Mouse (Mus musculus): ENCODE data around the gene Cux1. TPM values are rescaled to one million over a fixed set of nuclear protein-coding genes. Genes with fewer than 3 reads are reported as not detected.
A peak's percentile ranks its signal among the peaks of the same experiment; 100 is the strongest.

Cux1 gene
- polyA plus RNA-seq, 1 experiment from 2014 or later: 139 TPM

DNA sequence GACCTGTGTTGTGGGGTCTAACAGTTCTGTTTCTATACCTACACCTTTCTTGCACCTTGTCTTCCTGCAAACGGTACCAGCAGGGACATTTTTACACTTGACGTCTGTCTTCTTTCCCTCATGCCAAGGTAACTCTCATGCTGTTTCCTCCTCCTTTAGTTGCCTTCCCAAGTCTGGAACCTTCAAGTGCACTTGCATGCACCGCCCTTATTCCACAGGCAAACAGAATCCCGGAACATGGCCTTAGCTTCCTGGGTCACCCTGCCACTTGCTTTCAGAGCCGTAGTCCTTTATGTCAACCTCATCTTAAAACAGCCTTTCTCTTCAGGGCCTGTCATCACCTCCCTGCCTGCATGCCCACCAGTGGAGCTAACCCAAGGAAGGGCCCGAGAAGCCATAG is 15.7 kb downstream of the Cux1 start:
- Histone ChIP-seq H3K4me3 (no peak overlapping the region), H3K27me3 (no peaks in the 10 kb centered on the region), H3K4me1 (peaks cover 77% of the 10 kb centered on the region), H3K4me2 (no peak overlapping the region), H3K9ac (no peak overlapping the region), H3K36me3 (ENCODE audit: poor library complexity, severe bottlenecking) (peaks cover 1% of the 10 kb centered on the region; the same call in 1 of the 2 replicates), H3K27ac (no peak overlapping the region), H3K9me3 (replicated peaks) (no peaks in the 10 kb centered on the region)
- WGBS: 85% methylated on average over 6 of the region's 6 CpGs
- ATAC-seq: no peak

DNA sequence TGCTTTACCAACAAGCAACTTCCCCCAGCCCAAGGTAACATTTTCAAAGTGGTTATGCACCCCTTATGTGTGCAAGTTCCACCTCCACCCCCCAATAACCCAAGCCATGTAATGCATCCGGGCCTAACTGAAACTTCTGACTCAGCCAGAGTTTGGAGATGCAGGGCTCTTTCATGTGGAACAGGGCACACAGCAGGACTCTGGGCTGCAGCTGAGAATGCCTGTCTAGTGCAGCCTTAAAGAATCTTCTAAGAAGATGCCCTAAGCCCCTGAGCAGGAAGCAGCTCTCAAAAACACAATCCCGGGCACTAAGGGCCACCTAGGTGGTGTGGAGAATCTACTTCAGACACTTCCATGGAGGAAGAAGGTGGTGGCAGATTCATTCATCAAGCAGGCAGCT is 16.6 kb downstream of the Cux1 start:
- Histone ChIP-seq H3K9me3 (replicated peaks) (no peaks in the 10 kb centered on the region), H3K9ac (no peak overlapping the region), H3K27ac (no peak overlapping the region), H3K27me3 (no peaks in the 10 kb centered on the region), H3K4me3 (no peak overlapping the region), H3K36me3 (ENCODE audit: poor library complexity, severe bottlenecking) (no peaks in the 10 kb centered on the region), H3K4me1 (peaks cover 77% of the 10 kb centered on the region), H3K4me2 (no peak overlapping the region)
- no peak for ATAC-seq
- WGBS: 21% methylated on average over 2 of the region's 2 CpGs

DNA sequence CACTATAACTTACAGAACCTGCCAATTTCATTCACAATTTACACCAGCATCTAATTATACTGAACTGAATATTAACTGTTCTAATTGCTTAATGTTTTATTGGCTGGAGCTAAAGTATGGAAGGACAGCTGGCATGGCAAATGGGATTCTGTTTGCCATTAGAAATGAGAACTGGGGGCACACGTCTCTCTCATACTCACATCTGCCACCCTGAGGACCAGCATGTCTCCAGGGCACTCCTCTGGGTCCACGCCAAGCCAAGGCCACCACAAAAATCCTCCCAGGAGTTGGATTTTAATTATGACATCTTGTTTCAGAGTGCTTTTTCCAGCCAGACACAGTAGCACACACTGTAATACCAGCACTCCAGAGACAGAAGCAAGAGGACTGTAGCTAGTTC is 18.5 kb downstream of the Cux1 start:
- Histone ChIP-seq H3K9ac (no peak overlapping the region), H3K9me3 (replicated peaks) (no peaks in the 10 kb centered on the region), H3K27me3 (no peaks in the 10 kb centered on the region), H3K36me3 (ENCODE audit: poor library complexity, severe bottlenecking) (no peaks in the 10 kb centered on the region), H3K4me1 (peaks cover 68% of the 10 kb centered on the region), H3K4me3 (no peak overlapping the region), H3K27ac (no peak overlapping the region), H3K4me2 (no peak overlapping the region)
- WGBS: 52% methylated on average over 2 of the region's 2 CpGs
- no peak for ATAC-seq

DNA sequence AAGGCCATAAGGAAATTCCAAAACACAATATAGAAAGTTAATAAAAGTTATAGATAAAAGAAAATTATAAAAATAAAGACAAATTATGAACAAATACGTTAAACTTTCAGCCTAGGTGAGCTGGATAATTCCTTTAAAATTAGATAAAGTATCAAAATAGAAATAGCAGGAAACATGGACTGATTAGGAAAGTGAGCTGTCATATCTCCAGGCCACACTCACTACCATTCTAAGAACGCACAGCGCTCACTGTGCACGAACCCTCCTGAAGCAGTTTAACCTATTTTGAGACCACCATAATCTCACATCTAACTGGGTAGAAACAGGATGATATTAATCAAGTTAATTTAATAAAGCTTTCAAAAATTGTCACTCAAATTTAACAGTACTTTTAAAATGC is 22.2 kb downstream of the Cux1 start:
- H3K4me2 ChIP-seq: no peak overlapping the region
- no peaks in the 10 kb centered on the region for H3K27me3 ChIP-seq
- no peak for ATAC-seq
- H3K36me3 ChIP-seq (ENCODE audit: poor library complexity, severe bottlenecking): no peaks in the 10 kb centered on the region
- H3K9ac ChIP-seq: no peak overlapping the region
- no peak overlapping the region for H3K27ac ChIP-seq
- H3K9me3 ChIP-seq (replicated peaks): no peaks in the 10 kb centered on the region
- 94% methylated on average over 4 of the region's 4 CpGs for WGBS
- peaks cover 47% of the 10 kb centered on the region for H3K4me1 ChIP-seq
- H3K4me3 ChIP-seq: no peak overlapping the region

DNA sequence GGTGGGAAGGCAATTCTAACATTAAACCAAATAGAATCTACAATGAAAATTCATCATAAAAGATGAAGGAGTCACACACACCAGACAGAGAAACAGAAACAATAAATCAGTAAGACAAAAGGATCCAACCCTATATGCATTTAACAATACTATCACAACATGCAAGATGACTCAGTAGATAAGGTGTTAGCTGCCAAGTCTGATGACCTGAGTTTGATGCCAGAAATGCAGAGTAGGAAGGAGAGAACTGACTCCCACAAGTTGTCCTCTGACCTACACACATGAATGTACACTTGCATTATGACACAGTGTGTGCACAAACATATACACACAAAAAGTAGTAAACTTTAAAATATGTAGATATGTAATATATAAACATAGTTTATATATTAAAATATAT is 24.1 kb downstream of the Cux1 start:
- H3K4me3 ChIP-seq: no peak overlapping the region
- no peak overlapping the region for H3K9ac ChIP-seq
- no peak for ATAC-seq
- no peaks in the 10 kb centered on the region for H3K36me3 ChIP-seq (ENCODE audit: poor library complexity, severe bottlenecking)
- no peaks in the 10 kb centered on the region for H3K9me3 ChIP-seq (replicated peaks)
- H3K27me3 ChIP-seq: no peaks in the 10 kb centered on the region
- peaks cover 36% of the 10 kb centered on the region for H3K4me1 ChIP-seq
- H3K27ac ChIP-seq: no peak overlapping the region
- no peak overlapping the region for H3K4me2 ChIP-seq

DNA sequence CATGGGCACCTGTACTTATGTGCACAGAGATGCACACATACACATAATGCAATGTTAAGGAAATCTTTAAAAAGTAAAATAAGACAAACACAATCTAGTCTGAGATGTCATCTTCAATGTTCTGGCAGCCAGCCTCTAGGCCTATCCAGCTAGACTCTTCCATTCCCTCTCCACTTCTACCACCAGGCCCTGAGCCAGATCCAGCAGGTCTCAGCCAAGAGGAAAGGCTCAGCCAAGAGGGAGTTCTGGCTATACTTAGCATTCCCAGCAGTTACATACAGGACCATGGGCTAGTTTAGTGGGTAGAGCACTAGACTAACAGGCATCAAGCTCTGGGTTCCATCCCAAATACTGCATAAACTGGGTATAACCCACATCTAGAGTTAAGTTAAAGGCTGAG is 26.3 kb downstream of the Cux1 start:
- H3K27ac ChIP-seq: no peak overlapping the region
- no peak overlapping the region for H3K9ac ChIP-seq
- H3K36me3 ChIP-seq (ENCODE audit: poor library complexity, severe bottlenecking): no peaks in the 10 kb centered on the region
- H3K4me2 ChIP-seq: no peak overlapping the region
- no peak overlapping the region for H3K4me3 ChIP-seq
- H3K27me3 ChIP-seq: no peaks in the 10 kb centered on the region
- no peaks in the 10 kb centered on the region for H3K9me3 ChIP-seq (replicated peaks)
- H3K4me1 ChIP-seq: peaks cover 27% of the 10 kb centered on the region
- ATAC-seq: no peak

DNA sequence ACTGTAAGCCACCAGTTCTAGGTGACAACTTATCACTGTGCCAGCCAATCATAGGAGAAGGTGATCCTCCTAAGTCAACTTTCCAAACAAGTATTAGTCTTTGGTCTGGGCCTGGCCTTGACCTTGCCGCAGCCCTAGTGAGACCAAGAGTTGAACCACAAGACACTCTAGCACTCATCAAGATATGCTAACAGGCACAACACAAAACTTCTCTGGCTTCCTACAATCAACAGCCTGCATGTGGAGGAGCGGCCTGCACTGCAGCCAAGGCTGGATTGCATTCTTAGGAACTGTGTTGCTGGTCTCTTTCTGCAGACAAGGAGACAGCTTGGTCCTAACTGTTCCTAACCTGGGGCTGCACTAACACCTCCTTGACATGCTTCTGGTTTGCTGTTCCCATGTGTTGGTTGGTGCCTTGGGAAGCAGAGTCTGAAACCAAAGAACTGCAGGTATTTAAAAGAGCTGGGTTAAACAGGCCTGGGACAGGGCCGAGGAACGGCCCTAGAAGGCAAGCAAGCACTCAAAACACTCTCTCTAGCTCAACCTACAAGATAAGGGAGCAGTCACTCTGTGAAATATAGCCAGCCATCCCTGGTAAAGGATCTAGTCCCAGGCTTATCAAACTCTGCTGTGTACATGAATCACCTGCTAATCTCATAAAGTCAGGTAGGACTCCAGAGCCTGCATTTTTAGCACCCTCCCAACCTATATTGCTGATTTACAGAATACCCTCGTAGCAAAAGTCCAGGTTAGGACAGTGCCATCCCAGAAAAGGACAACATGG is 27.0 kb downstream of the Cux1 start:
- Histone ChIP-seq H3K4me3 (no peak overlapping the region), H3K9ac (no peak overlapping the region), H3K27ac (no peak overlapping the region), H3K36me3 (ENCODE audit: poor library complexity, severe bottlenecking) (no peaks in the 10 kb centered on the region), H3K4me1 (peaks cover 26% of the 10 kb centered on the region), H3K4me2 (no peak overlapping the region), H3K27me3 (no peaks in the 10 kb centered on the region), H3K9me3 (replicated peaks) (no peaks in the 10 kb centered on the region)
- WGBS: 94% methylated on average over 5 of the region's 5 CpGs
- no peak for ATAC-seq

DNA sequence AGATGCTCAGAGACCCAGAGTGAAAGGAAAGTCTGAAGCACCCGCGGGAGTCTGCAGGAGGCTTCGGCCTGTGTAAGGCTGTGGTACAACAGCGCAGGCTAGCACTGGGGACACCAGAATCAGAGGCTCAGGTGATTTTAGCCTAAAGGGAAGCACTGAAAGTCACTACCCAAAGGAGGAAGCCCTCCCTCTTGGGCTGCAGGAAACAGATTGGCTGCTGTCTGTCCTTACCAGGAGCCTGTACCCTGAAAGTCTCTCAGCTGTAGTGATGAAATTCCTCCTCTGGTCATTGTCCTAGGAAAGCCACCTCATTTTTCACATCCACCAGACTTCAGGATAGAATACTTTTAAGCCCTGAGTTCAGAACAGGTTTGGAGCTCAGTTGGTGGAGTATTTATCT is 30.5 kb downstream of the Cux1 start:
- Histone ChIP-seq H3K9ac (0 out of 2 replicates have a peak overlapping the region, but pooled peaks have one; percentile 12), H3K4me3 (no peak overlapping the region), H3K27ac (no peak overlapping the region), H3K36me3 (ENCODE audit: poor library complexity, severe bottlenecking) (0 out of 2 replicates have a peak, but pooled peaks cover 3% of the 10 kb centered on the region), H3K9me3 (replicated peaks) (no peaks in the 10 kb centered on the region), H3K4me1 (peaks cover 27% of the 10 kb centered on the region), H3K27me3 (no peaks in the 10 kb centered on the region), H3K4me2 (no peak overlapping the region)
- WGBS: 86% methylated on average over 4 of the region's 4 CpGs
- ATAC-seq: no peak

DNA sequence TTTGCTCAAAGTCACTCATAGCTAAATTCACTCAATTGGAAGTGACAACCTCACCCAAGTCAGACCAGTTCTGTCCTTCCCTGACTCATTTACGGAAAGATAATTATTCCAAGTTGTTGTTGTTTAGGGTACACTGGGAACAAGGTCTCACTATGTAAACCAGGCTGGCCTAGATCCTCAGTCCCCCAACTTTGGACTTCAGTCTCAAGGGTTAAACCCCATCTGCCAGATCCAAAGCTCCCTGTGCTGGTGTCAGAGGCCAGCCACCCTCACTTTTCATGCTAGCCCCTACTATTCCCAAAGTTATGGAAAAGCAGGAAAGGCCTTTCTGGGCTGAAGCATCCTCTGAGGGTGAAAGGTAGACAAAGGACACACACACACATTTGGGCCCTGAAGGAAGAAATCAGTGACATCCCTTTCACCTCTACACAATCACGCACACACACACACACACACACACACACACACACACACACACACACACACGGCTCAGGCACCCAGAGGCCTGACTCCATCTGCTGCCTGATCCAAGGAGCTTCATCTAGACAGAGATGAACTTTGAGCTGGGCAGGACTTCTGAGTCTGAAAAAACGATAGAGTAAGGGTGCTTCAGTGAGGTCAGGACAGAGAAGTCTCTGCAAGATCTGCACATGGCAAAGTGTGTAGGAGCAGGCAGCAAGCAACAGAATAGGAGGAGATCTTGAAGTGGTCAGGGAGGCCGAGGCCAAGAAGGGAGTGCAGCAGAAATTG is 31.1 kb downstream of the Cux1 start:
- Histone ChIP-seq H3K4me1 (peaks cover 27% of the 10 kb centered on the region), H3K36me3 (ENCODE audit: poor library complexity, severe bottlenecking) (0 out of 2 replicates have a peak, but pooled peaks cover 3% of the 10 kb centered on the region), H3K4me3 (no peak overlapping the region), H3K4me2 (no peak overlapping the region), H3K9ac (no peak overlapping the region), H3K9me3 (replicated peaks) (no peaks in the 10 kb centered on the region), H3K27ac (no peak overlapping the region), H3K27me3 (no peaks in the 10 kb centered on the region)
- ATAC-seq: no peak
- WGBS: 73% methylated on average over 5 of the region's 5 CpGs

DNA sequence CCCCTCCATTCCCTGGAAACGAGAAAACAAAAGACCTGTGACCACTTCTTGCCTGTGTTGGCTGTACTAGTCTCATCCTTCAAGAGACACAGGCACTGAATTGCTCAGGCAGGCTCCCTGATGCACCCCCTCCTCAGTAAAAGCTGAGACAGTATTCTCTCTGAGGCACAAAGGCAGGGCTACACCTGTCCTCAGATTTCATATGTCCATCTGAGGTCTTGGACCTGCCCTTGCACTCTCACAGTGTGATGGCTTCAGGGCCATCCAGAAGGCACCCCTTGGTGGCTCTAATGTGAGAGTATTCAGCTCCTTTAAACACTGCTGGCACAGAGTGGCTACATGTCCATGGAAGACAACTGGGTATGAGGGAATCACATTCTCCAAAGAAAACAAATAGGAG is 32.1 kb downstream of the Cux1 start:
- 60% methylated on average over 1 of the region's 1 CpGs for WGBS
- no peak for ATAC-seq
- H3K27ac ChIP-seq: no peak overlapping the region
- no peak overlapping the region for H3K4me2 ChIP-seq
- H3K9ac ChIP-seq: no peak overlapping the region
- H3K27me3 ChIP-seq: no peaks in the 10 kb centered on the region
- no peak overlapping the region for H3K4me3 ChIP-seq
- 0 out of 2 replicates have a peak, but pooled peaks cover 3% of the 10 kb centered on the region for H3K36me3 ChIP-seq (ENCODE audit: poor library complexity, severe bottlenecking)
- H3K4me1 ChIP-seq: peaks cover 22% of the 10 kb centered on the region
- H3K9me3 ChIP-seq (replicated peaks): no peaks in the 10 kb centered on the region

DNA sequence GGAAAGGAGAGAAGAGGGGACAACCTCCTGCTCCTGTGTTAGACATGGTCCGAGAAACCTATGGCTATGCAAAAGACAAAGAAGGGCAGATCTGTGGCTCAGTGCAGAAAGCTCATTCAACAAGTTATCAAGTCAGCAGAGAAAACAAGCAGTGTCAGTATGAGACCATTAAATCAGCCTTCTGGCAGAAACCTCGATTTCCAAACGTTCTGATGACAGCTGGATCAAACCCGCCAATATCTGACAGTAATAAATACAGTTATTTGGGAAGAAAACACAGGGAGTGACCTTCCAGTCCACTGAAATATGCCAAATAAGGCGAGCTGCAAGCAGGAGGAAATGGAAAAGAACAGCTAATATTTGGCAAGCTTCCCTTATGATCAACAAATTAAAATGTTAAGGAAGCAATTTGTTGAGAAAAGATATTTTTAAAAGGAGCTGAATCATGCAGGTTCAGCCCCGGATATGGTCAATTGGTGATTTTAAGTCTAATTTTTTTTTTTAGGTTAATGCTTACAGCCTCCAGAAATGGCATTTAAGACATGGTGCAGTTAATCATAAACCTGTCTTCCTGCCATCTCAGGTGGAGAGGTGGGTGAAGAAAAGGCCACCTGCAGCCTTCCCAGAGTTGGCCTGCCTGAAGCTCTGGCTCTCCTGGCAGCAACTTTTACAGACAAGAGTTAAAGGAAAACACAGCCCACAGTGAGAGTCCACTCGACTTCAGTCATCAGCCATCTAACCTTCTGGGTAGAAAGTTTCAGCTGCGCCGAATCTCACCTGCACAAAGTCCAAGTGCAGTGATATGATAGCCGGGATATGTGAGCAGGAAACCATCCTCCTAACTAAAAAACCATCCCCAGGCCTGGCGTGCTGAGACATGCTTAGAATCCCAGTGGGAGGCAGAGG is 33.7 kb downstream of the Cux1 start:
- no peak overlapping the region for H3K9ac ChIP-seq
- H3K36me3 ChIP-seq (ENCODE audit: poor library complexity, severe bottlenecking): 0 out of 2 replicates have a peak, but pooled peaks cover 3% of the 10 kb centered on the region
- WGBS: 91% methylated on average over 11 of the region's 11 CpGs
- no peaks in the 10 kb centered on the region for H3K27me3 ChIP-seq
- H3K4me2 ChIP-seq: no peak overlapping the region
- no peak for ATAC-seq
- H3K9me3 ChIP-seq (replicated peaks): no peaks in the 10 kb centered on the region
- H3K4me3 ChIP-seq: no peak overlapping the region
- no peak overlapping the region for H3K27ac ChIP-seq
- peaks cover 12% of the 10 kb centered on the region; the same call in 1 of the 2 replicates for H3K4me1 ChIP-seq
